Mouse (Mus musculus) frontal cortex, postnatal 14 days (tissue): ENCODE measurements at regions not wholly inside any gene's neighbourhood (a gene's known extent, or its start where the extent isn't known, plus 50 kb on each side); places are given as distances from the start of the nearest gene placed in this dataset.

Experiments
- DNase-seq, 2 experiments: peaks; one replicate each; pipeline ENCODE4 v3.0.0; 2022; ENCODE audit warnings: low spot score in 2 of 2

DNA sequence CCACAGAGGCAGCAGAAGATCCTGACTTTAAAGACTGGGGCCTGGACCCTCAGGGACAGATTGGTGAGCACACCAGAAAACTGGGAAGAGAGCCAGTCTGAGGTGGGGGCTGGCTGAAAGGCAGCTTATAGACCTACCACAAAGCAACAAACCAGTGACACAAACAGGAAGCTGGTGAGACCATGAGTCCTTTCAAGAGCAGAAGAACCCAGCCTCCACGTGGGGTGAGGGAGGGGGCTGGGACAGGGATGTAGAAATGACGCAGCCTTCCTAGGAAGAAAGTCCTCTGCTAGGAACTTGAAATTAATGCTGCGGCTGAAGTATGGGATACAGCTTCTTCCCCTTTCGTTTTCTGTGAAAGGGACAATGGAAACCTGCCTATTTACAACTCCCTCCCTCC, 770.8 kb upstream of the Car8 start:
- DNase-seq, result no peak

DNA sequence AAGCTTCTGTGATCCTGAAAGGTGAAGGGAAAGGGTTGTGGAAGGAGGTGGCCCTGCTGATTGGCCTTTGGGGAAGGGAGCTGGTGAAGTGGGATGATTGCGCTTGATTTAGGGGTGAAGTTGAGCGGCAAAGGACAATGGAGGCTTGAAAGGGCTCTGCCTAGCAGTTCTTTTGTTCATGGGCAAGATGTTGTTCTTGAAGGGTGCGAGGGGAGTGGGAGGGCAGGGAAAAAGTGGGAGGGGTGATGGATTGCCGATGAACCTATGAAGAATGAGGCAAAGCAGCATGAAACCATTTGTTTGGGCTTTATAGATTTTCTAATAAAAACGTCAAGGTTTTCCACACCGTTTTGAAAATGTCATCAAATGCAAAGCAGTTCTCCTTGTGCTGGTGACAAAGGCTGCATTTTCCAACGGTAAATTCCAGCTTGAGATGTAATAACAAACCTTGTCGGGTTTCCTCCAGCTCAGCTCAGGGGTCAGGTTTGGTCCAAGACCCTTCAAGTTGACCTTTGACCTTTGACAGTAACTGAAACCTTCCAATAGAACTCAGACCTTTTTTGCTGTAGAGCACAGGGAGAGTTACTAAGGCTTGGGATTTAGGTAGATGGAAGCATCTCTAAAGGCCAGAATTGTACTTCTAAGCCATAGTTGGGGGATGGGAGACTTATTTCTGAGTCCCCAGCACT, 767.2 kb upstream of the Car8 start:
- DNase-seq, result no peak

DNA sequence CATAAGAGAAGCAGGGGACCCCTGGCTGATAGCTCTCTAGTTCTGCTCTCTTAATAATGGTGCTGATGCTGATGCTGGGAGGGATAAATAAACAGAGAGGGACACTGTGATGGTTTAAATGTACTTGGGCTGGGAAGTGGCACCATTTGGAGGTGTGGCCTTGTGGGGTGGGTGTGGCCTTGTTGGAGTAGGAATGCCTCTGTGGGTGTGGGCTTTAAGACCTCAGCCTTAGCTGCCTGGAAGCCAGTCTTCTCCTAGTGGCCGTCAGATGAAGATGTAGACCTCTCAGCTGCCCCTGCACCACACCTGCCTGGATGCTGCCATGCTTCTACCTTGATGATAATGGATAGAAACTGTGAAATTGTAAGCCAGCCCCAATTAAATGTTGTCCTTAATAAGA, 765.0 kb upstream of the Car8 start:
- DNase-seq, result no peak

DNA sequence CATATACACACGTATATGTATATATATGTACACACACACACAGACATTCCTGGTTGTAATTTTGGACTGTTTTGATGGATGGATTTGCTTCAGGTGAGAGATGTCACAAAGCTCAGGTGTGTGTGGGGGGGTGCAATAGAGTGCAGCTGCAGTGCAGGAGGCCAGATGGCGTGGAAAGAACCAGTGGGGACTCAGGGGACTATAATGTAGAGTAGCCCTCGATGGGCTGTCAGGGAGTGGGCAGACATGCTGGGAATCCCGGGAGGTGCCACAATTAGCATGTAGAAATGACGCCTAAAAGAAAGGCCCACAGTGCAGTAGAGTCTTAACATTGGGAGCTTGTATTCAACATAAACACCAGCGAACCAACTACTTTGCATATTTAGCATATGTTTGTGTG, 763.5 kb upstream of the Car8 start:
- no peak for DNase-seq

DNA sequence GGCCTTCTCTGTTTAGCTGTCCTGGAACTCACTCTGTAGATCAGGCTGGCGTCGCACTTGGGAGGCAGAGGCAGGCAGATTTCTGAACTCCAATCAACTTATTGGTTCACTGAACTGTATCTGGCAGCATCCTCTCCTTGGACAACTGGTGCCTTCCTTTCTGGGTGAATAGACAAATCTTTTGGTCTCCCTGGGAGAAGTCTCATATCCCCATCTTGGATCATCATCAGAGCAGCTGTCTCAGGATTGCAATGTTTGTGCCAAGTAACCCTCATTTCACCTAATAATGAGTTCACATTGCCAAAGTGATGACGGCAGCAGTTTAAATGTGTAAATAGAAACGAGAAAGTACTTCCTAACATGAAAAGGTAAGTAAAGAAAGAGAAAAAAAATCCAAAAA, 759.8 kb upstream of the Car8 start:
- DNase-seq, result no peak

DNA sequence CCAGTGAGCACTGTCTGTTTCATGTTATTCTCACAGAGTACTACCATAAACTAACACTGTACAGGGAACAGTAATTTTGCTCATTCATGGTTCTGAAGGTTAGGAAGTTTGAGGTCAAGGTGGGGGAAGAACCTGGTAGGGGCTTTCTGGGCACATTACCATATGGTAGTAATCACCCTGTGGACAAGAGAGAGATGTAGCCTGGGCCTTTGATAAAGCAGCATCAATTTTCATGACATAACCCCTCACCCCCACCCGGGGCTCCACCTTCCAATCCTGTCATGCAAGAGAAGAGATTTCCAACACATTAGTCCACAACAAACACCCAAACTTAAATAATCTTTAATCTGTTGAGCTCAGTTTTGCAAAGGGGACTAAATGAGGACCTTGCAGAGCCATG, 753.3 kb upstream of the Car8 start:
- DNase-seq, result no peak

DNA sequence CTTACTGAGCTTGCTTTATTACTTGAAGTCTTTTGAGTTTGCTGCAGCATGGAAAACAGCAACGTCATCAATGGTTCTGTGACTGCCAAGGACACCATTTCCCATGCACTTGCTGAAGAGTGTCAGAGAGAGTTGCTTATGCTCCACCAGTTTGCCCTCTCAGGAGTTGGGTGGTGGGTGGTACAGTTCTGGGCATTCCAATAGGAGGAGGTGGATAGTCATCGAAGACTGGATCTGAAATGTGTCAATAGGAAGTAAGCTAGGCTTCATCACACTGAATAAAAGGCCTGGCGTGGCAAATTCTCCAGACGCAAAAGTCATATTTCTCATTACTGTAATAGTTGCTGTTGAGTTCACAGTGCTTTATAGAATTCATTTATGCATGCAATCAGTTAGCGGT, 751.7 kb upstream of the Car8 start:
- no peak for DNase-seq

DNA sequence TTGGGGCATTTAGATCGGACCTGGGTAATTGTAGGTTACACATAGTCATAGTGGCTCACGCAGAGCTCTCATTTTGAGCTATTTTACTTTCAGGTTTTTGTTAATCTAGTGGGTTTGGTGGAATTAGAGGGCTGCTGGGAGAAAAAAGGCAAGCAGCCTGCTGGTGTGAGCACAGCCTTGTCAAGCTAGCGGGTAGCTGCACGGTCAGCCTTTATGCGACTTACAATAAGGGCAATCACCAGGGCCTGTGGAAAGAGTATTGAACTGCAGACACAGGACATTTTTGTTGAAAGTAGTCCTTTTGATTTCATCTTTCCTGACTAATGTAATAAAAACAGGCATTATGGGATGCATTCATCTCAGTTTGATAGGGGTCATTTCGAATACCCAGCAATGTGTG, 750.8 kb upstream of the Car8 start:
- DNase-seq, result no peak

DNA sequence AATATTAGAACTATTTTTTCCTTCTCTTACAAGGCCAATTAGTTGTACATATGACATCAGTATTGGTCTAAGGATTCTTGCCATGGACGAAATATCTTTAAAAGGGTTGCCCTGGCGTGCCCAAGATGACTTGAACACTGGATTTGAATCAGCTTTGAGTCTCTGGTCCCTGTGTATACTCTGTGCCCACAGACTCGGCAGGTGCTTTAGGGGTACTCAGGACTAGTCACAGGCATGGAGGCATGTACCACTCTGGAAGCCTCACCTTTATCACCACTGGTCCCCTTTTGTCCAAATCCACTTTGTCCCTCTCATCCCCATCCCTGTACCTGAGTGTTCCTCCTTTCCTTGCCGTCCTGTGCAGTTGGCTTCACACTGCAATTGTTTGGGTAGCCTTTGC, 750.3 kb upstream of the Car8 start:
- no peak for DNase-seq

DNA sequence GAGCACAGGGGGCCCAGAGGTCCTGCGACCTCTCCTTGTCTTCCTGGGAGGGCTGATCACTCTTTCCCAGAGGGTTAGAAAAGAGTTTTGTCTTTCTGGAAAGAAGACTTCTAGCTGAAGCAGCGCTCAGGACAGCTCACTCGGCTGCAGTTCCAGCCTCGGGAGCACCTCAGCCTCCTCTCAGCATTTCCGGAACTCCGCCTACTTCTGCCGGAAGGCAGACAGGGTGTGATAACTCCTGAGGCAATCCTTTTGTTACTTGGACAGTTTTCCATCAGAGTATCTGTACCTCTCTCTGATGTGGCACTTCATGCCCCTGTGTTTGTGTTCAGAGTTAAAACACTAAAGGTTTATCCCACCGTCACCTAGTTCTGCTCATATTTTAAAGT, 749.5 kb upstream of the Car8 start:
- no peak for DNase-seq

DNA sequence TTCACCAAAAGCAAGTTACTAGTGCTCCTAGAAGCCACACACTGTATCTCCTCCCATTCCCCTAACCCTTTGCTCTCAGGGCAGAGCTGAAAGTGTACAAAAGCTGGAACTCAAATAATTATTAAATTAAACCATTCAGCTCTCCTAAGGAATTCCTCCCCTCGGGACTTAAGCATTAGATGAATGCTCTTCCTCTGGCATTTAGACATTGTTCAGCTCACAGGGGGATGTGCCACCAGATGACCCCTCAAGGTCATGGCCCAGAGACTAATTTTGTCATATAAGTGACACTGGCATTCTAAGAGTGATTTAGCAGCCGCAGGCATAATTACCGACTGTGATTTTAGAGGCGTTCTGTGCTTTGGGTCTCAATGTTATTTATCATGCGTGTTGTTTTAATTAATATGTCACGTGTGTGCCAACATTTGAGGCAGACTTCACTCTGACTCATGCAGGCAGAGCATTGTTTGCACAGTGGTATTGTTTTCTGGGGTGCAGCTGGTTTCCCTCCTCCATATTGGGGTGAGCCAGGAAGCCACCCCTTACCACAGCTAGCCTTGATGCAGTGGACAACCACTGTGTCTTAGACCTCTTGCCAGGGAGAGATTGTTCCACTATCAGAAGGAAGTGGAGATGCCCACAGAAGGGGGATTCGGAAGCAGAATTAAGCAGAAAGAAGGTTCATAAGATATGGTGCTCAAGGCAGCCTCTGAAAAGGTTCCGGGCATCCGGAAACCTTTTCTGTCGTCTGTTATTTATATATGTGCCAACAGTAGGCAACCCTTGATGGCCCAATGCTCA, 748.9 kb upstream of the Car8 start:
- DNase-seq, result no peak

DNA sequence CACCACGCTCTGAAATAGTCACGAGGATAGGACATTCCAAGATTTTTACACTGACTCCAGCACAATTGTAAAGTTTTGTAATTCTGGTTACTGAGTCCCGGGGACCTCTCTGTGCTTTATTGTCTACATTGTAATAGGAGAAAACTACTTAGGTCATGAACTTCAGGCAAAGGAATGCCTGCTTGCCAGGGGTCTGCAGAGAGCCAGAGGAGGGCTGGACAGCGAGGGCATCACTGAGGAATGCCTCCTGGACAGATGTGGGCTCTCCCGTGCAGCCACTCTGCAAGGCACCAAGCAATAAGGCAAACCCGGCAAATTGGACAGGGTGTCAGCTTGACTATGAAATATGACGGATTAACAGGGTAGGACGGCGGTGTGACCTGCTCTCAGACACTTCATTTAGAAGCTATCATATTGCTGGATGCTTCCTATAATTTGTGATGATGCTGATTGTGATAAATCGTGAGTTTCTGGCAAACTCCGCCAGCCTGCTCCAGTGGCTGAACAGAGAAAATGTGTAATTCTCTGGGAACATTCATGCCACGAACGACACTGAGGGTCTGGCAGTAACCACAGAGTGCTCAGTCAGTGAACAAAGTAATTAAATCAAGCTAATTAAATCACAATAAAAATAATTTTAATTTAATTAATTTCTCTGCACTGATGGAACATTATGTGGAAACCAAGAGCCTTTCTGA, 747.7 kb upstream of the Car8 start:
- DNase-seq, result no peak

DNA sequence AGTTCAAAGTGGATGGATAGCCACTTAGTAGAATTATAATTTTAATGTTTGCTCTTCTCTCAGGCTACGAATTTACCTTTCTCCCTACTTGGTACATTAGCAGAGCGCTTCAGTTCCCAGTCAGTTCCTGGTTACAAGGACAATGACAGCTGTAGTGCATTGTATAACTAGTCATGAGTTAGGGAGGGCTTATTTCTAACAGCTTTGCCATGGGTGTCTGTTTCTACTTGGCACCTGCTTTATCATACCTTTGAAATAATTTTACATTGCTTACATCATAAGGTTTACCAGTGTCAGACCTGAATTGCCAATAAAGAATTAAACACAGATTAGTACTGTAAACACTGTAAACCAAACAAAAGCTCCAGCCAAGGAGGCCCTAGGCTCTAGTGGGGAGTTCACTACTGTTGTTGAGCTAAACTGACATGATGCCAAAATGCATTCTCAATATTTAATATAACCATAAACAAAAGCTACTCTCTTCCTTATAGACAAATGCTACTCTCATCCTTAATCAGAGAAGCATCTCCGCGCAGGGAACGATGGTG, 745.3 kb upstream of the Car8 start:
- DNase-seq, result no peak

DNA sequence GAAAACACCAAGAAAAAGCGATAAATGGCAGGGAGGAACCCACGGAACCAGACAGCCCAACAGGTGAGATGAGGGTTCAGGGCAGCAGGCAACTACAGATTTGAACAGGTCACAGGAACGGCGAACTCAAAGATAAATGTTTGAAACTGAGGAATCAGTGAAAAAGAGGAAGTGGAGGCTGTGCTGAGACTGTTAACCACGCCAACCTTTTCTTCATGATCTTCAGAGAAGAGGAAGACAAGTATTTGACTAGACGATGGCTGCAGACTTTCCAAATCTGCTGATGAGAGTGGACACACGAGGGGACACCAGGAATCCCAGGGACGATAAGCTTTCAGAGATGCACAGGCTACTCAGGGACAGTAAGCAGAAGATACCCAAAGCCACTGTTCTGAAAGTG, 740.1 kb upstream of the Car8 start:
- no peak for DNase-seq

DNA sequence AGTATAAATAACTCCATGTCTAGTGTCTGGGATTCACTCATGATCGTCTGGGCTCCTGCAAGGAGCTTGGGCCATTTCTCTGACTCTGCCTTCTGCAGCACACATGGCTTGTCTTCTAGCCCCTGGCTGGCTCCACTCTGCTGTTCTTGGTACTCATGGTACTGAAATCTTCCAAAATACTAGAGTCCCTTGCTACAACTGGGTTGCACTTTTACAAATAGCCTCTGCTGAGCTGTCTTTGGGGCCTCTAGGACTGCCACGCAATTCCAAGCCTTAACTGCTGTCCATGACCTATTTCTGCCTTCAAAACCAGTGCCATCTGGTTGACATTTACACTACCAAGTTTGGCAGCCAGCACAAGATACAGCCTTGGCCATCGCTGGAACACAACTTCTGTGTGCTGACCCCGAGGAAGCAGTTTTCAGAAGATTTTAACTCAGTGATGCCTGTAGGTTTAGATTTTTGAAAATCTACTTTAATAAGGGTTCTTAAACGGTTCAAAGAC, 731.2 kb upstream of the Car8 start:
- no peak for DNase-seq

DNA sequence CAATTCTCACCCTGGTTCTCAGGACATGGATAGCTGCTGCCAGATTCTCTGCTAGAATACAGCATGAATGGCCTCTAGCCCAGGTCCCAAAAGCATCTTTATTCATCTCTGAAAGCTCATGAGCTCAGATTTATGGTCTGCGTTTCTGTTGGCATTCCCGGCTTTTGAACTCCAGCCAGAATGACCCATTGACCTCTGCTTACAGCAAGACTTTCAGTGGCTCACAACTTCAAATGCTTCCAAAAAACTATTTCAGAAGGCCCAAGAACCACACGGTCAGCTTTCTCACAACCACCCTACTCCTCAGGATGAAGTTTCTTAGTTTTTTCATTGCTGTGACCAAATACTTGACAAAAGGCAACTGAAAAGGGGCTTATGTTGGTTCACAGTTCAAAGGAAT, 729.9 kb upstream of the Car8 start:
- DNase-seq, result no peak

DNA sequence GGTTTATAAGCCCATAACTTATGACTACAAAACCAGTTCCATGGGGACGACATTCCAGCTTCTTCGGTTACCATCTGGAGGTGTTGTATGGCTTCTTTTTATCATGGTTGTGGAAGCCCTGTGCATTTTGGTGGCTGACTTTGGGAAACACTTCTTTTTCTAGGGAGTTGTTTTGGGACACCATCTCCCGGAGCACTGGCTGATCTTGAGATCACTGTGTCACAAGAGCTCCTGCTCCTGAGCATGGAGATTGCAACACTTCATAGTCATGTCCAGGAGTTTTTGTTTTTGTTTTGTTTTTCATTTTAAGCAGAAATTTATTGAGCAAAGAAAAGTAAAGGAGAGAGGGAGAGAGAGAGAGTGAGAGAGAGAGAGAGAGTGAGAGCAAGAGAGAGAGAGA, 729.1 kb upstream of the Car8 start:
- no peak for DNase-seq

DNA sequence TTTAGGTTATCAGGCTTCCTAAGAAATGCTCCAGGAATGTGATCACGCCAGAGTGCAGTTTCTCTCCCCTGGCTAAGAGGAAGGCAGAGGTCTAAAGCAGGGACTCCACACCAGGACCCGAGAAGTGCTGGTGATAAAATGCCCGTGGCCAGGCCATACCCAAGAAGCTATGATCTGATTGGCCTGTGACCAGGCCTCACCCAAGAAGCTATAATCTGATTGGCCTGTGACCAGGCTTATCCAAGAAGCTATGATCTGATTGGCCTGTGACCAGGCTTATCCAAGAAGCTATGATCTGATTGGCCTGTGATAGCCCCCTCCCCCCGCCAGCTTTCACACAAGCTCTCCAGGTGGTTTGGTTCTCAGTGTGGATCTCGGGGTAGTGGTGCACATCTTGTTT, 726.7 kb upstream of the Car8 start:
- DNase-seq, result no peak

DNA sequence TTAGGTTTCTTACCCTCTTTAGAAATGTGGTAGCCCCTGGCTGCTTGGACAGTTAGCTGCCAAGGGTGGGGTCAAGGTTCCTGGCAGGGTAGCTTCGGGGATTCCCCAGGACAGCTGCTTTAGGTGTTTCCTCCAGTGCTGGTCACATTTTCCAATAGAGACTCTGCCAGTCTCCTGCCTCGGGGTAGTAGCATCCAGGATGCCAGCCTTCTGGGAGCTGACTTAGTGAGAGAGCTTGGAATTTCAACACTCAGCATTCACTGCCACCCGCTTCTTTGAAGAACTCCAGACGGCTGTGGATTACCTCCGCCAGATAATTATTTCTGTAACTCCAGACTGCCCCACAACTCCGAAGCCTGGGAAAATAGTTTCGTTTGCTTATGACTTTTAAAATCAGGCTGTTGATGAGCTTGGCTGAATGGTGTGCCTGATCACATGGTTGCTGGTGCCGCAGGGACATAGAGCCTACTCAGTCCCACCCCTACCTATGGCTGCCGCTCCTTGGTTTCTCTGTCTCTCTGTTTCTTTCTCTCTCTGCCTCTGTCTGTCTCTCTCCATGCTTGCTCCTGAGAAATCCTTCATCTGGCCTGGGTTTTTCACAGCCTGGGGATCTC, 724.2 kb upstream of the Car8 start:
- DNase-seq, result no peak

DNA sequence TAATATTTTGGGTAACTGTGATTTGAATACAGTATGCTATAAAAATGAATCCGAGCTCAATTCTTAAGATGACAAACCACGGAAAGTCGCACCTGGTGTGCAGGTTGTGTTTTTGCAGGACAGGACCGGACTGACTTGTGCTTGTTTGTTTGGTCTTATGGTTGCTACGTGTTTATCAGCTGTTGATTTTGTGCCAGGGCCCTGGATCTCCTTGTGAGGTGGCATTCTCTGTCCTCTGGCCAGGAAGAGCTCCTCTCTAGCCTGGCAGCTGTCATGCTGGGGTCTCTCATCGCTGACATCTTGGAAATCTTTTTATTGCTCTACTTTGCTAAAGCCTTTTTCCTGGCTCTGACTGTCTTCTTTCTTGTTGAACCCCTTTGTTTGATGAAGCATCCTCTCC, 723.0 kb upstream of the Car8 start:
- DNase-seq, result no peak

DNA sequence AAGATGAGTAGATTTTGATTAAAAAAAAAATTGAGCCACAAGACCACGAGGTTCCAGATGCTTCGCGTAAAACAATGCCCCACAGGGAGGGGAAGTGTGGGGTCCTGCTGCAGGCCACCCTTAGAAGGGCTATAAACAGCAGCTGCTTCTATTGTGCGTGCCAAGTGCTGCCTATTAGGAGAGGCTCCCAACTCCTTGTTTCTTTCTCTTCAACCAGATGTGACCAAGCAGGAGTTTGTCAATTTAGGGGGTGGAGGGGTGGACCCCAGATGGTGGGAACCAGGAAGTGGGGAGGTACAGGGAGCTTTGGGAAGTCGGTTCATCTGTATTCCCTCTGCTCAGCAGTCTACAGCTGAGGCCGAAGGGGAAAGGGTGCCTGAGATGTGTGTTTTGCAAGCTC, 718.9 kb upstream of the Car8 start:
- DNase-seq, result no peak

DNA sequence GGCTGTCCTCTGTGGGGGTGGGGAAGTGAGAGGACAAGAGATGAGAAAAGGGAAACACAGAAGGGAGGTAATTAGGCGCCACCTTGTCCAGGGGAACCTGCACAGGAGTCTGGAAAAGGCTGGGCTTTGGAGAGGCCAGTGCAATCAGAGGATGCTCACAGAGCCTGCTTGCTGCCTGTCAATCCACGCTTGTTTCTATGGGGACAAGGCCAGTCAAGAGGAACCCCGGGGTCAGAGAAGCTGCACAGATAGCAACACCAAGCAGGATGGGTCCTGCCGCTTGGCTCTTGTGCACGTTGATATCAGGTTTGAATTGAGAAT, 718.1 kb upstream of the Car8 start:
- no peak for DNase-seq
